Mouse (Mus musculus): ENCODE data around the gene Alg9. TPM values are rescaled to one million over a fixed set of nuclear protein-coding genes. Genes with fewer than 3 reads are reported as not detected.

The Alg9 gene
- polyA plus RNA-seq, 1 experiment from 2014 or later, result 41.6 TPM

GRCm38 (mm10) chr9:50850271-50850670 lies 75.5 kb downstream of the Alg9 start:
- Histone ChIP-seq H3K9me3 (replicated peaks; ENCODE audit: control insufficient read depth, low read length) (no peaks in the 10 kb centered on the region), H3K4me3 (ENCODE audit: low read depth, low read length) (no peak overlapping the region), H3K27ac (replicated peaks; ENCODE audit: low read depth, low read length) (no peak overlapping the region), H3K4me1 (ENCODE audit: control insufficient read depth, insufficient read depth, low read length) (no peaks in the 10 kb centered on the region; the same call in 1 of the 2 replicates), H3K27me3 (ENCODE audit: control insufficient read depth, insufficient read depth, low read length) (no peaks in the 10 kb centered on the region), H3K4me2 (ENCODE audit: low read depth, low read length) (no peak overlapping the region), H3K9ac (replicated peaks; ENCODE audit: low read length) (peak overlapping the region; percentile 37; the same call in 1 of the 2 replicates), H3K36me3 (replicated peaks; ENCODE audit: control insufficient read depth, insufficient read depth, low read depth, low read length) (no peaks in the 10 kb centered on the region)
- 22% methylated on average over 11 of the region's 11 CpGs for WGBS
- ATAC-seq (replicated peaks; ENCODE audit: insufficient number of reproducible peaks, low FRiP score, low TSS enrichment, low read depth), result no peak
- DNase-seq (ENCODE audit: low spot score), result peak; percentile 20

GRCm38 (mm10) chr9:50850713-50851112 lies 75.9 kb downstream of the Alg9 start:
- DNase-seq (ENCODE audit: low spot score), result no peak
- Histone ChIP-seq H3K36me3 (replicated peaks; ENCODE audit: control insufficient read depth, insufficient read depth, low read depth, low read length) (no peaks in the 10 kb centered on the region), H3K27ac (replicated peaks; ENCODE audit: low read depth, low read length) (no peak overlapping the region), H3K9ac (replicated peaks; ENCODE audit: low read length) (0 out of 2 replicates have a peak overlapping the region, but pooled peaks have one; percentile 37), H3K4me1 (ENCODE audit: control insufficient read depth, insufficient read depth, low read length) (no peaks in the 10 kb centered on the region; the same call in 1 of the 2 replicates), H3K4me2 (ENCODE audit: low read depth, low read length) (no peak overlapping the region), H3K9me3 (replicated peaks; ENCODE audit: control insufficient read depth, low read length) (no peaks in the 10 kb centered on the region), H3K4me3 (ENCODE audit: low read depth, low read length) (no peak overlapping the region), H3K27me3 (ENCODE audit: control insufficient read depth, insufficient read depth, low read length) (no peaks in the 10 kb centered on the region)
- no peak for ATAC-seq (replicated peaks; ENCODE audit: insufficient number of reproducible peaks, low FRiP score, low TSS enrichment, low read depth)
- WGBS, result 59% methylated on average over 8 of the region's 8 CpGs

GRCm38 (mm10) chr9:50852634-50853349 lies 78.0 kb downstream of the Alg9 start:
- H3K27ac ChIP-seq (replicated peaks; ENCODE audit: low read depth, low read length), result no peak overlapping the region

GRCm38 (mm10) chr9:50854376-50854775 lies 79.6 kb downstream of the Alg9 start:
- Histone ChIP-seq H3K27ac (replicated peaks; ENCODE audit: low read depth, low read length) (no peak overlapping the region), H3K4me3 (ENCODE audit: low read depth, low read length) (no peak overlapping the region), H3K4me1 (ENCODE audit: control insufficient read depth, insufficient read depth, low read length) (no peaks in the 10 kb centered on the region; the same call in 1 of the 2 replicates), H3K4me2 (ENCODE audit: low read depth, low read length) (no peak overlapping the region), H3K9ac (replicated peaks; ENCODE audit: low read length) (no peak overlapping the region; the same call in 1 of the 2 replicates), H3K27me3 (ENCODE audit: control insufficient read depth, insufficient read depth, low read length) (no peaks in the 10 kb centered on the region), H3K9me3 (replicated peaks; ENCODE audit: control insufficient read depth, low read length) (no peaks in the 10 kb centered on the region), H3K36me3 (replicated peaks; ENCODE audit: control insufficient read depth, insufficient read depth, low read depth, low read length) (no peaks in the 10 kb centered on the region; the same call in 1 of the 2 replicates)
- 72% methylated on average over 8 of the region's 8 CpGs for WGBS
- ATAC-seq (replicated peaks; ENCODE audit: insufficient number of reproducible peaks, low FRiP score, low TSS enrichment, low read depth) (no peak), DNase-seq (ENCODE audit: low spot score) (no peak)

More at GRCm38 (mm10) chr9:50852634-50853349, 78.0 kb downstream of the Alg9 start:
- no peak for ATAC-seq (replicated peaks; ENCODE audit: insufficient number of reproducible peaks, low FRiP score, low TSS enrichment, low read depth)
- H3K9ac ChIP-seq (replicated peaks; ENCODE audit: low read length), result no peak overlapping the region
- no peaks in the 10 kb centered on the region; the same call in 1 of the 2 replicates for H3K4me1 ChIP-seq (ENCODE audit: control insufficient read depth, insufficient read depth, low read length)
- no peak for DNase-seq (ENCODE audit: low spot score)
- H3K9me3 ChIP-seq (replicated peaks; ENCODE audit: control insufficient read depth, low read length), result no peaks in the 10 kb centered on the region
- no peaks in the 10 kb centered on the region for H3K36me3 ChIP-seq (replicated peaks; ENCODE audit: control insufficient read depth, insufficient read depth, low read depth, low read length)
- H3K27me3 ChIP-seq (ENCODE audit: control insufficient read depth, insufficient read depth, low read length), result no peaks in the 10 kb centered on the region
- no peak overlapping the region for H3K4me3 ChIP-seq (ENCODE audit: low read depth, low read length)
- H3K4me2 ChIP-seq (ENCODE audit: low read depth, low read length), result no peak overlapping the region
- 78% methylated on average over 17 of the region's 17 CpGs for WGBS

GRCm38 (mm10) chr9:50855133-50855766 lies 80.4 kb downstream of the Alg9 start:
- ATAC-seq (replicated peaks; ENCODE audit: insufficient number of reproducible peaks, low FRiP score, low TSS enrichment, low read depth), result no peak
- DNase-seq (ENCODE audit: low spot score), result no peak
- Histone ChIP-seq H3K27me3 (ENCODE audit: control insufficient read depth, insufficient read depth, low read length) (no peaks in the 10 kb centered on the region), H3K4me2 (ENCODE audit: low read depth, low read length) (no peak overlapping the region), H3K9me3 (replicated peaks; ENCODE audit: control insufficient read depth, low read length) (no peaks in the 10 kb centered on the region), H3K9ac (replicated peaks; ENCODE audit: low read length) (no peak overlapping the region), H3K4me3 (ENCODE audit: low read depth, low read length) (no peak overlapping the region), H3K27ac (replicated peaks; ENCODE audit: low read depth, low read length) (no peak overlapping the region), H3K36me3 (replicated peaks; ENCODE audit: control insufficient read depth, insufficient read depth, low read depth, low read length) (peaks cover 1% of the 10 kb centered on the region; the same call in 1 of the 2 replicates), H3K4me1 (ENCODE audit: control insufficient read depth, insufficient read depth, low read length) (no peaks in the 10 kb centered on the region; the same call in 1 of the 2 replicates)
- 90% methylated on average over 5 of the region's 5 CpGs for WGBS

- 67% methylated on average over 5 of the region's 5 CpGs for WGBS
- Histone ChIP-seq H3K9ac (replicated peaks; ENCODE audit: low read length) (no peak overlapping the region), H3K27ac (replicated peaks; ENCODE audit: low read depth, low read length) (no peak overlapping the region), H3K4me2 (ENCODE audit: low read depth, low read length) (no peak overlapping the region), H3K9me3 (replicated peaks; ENCODE audit: control insufficient read depth, low read length) (no peaks in the 10 kb centered on the region), H3K4me1 (ENCODE audit: control insufficient read depth, insufficient read depth, low read length) (no peaks in the 10 kb centered on the region; the same call in 1 of the 2 replicates), H3K4me3 (ENCODE audit: low read depth, low read length) (no peak overlapping the region), H3K36me3 (replicated peaks; ENCODE audit: control insufficient read depth, insufficient read depth, low read depth, low read length) (peaks cover 2% of the 10 kb centered on the region; the same call in 1 of the 2 replicates), H3K27me3 (ENCODE audit: control insufficient read depth, insufficient read depth, low read length) (no peaks in the 10 kb centered on the region)
- DNase-seq (ENCODE audit: low spot score), result no peak
- no peak for ATAC-seq (replicated peaks; ENCODE audit: insufficient number of reproducible peaks, low FRiP score, low TSS enrichment, low read depth)
These were observed 81.0 kb downstream of the Alg9 start for GRCm38 (mm10) chr9:50855780-50856179.

- peak; percentile 81 for ATAC-seq (replicated peaks; ENCODE audit: insufficient number of reproducible peaks, low FRiP score, low TSS enrichment, low read depth)
- Histone ChIP-seq H3K36me3 (replicated peaks; ENCODE audit: control insufficient read depth, insufficient read depth, low read depth, low read length) (peaks cover 4% of the 10 kb centered on the region; the same call in 1 of the 2 replicates), H3K9ac (replicated peaks; ENCODE audit: low read length) (peak overlapping the region; percentile 85), H3K4me3 (ENCODE audit: low read depth, low read length) (peak overlapping the region; percentile 94), H3K27me3 (ENCODE audit: control insufficient read depth, insufficient read depth, low read length) (no peaks in the 10 kb centered on the region), H3K4me1 (ENCODE audit: control insufficient read depth, insufficient read depth, low read length) (no peaks in the 10 kb centered on the region; the same call in 1 of the 2 replicates), H3K4me2 (ENCODE audit: low read depth, low read length) (peak overlapping the region; percentile 67), H3K27ac (replicated peaks; ENCODE audit: low read depth, low read length) (peak overlapping the region; percentile 60), H3K9me3 (replicated peaks; ENCODE audit: control insufficient read depth, low read length) (no peaks in the 10 kb centered on the region)
- peak; percentile 93 for DNase-seq (ENCODE audit: low spot score)
- under 1% methylated on average over 45 of the region's 45 CpGs for WGBS
These were observed 81.7 kb downstream of the Alg9 start for GRCm38 (mm10) chr9:50856341-50857081.

All from embryonic facial prominence, embryonic 11.5 days (tissue).